Mouse (Mus musculus) heart, postnatal 0 days (tissue): ENCODE measurements around the gene Mthfd2. TPM values are rescaled to one million over a fixed set of nuclear protein-coding genes. Genes with fewer than 3 reads are reported as not detected.
A peak's percentile ranks its signal among the peaks of the same experiment; 100 is the strongest.

Experiments used
- ATAC-seq: fragments of 200-750 bp; cut with Nextera tagmentation; 2 replicates; pipeline ENCODE4 v1.8.0; 2017; ENCODE audit warnings: low read depth, moderate number of reproducible peaks, moderate library complexity; ENCODE audit not compliant: insufficient read depth
- DNase-seq: peaks from one replicate; pipeline ENCODE4 v3.0.0-alpha.2; 2016; ENCODE audit warnings: low spot score
- H3K27ac ChIP-seq: fragments of 300-500 bp; sonication (generic); 2 replicates; pipeline ENCODE4 v1.5.1; 2014; ENCODE audit warnings: low read depth, mild to moderate bottlenecking
- H3K27me3 ChIP-seq: fragments of 300-500 bp; sonication (generic); 2 replicates; pipeline ENCODE4 v1.6.1; 2014; ENCODE audit warnings: low read length, mixed read lengths; ENCODE audit not compliant: control insufficient read depth, insufficient read depth
- H3K36me3 ChIP-seq: fragments of 300-500 bp; sonication (generic); replicated peaks from 2 replicates; pipeline ENCODE4 v1.6.1; 2014; ENCODE audit warnings: low read length, mixed read lengths; ENCODE audit not compliant: control insufficient read depth, insufficient read depth
- H3K4me1 ChIP-seq: fragments of 300-500 bp; sonication (generic); 2 replicates; pipeline ENCODE4 v1.6.1; 2014; ENCODE audit warnings: antibody characterized with exemption; ENCODE audit not compliant: control insufficient read depth, insufficient read depth
- H3K4me2 ChIP-seq: fragments of 300-500 bp; sonication (generic); 2 replicates; pipeline ENCODE4 v1.6.1; 2014; ENCODE audit warnings: low read depth, mild to moderate bottlenecking, low read length, moderate library complexity
- H3K4me3 ChIP-seq: fragments of 300-500 bp; sonication (generic); 2 replicates; pipeline ENCODE4 v1.5.1; 2014; ENCODE audit warnings: low read depth, low read length
- H3K9ac ChIP-seq: fragments of 300-500 bp; sonication (generic); replicated peaks from 2 replicates; pipeline ENCODE4 v1.6.1; 2014; ENCODE audit warnings: low read depth, low read length, mixed read lengths
- H3K9me3 ChIP-seq: fragments of 300-500 bp; sonication (generic); replicated peaks from 2 replicates; pipeline ENCODE4 v1.6.1; 2016; ENCODE audit warnings: low read length; ENCODE audit not compliant: control insufficient read depth
- CTCF ChIP-seq: IDR thresholded peaks from 2 replicates; pipeline ENCODE4 v1.5.1; 2016; ENCODE audit warnings: antibody characterized with exemption, control low read depth, low read depth
- EP300 ChIP-seq: IDR thresholded peaks from 2 replicates; pipeline ENCODE4 v1.6.1; 2016; ENCODE audit warnings: antibody characterized with exemption, low read depth
- WGBS: fragments of 180-500 bp; shearing (Covaris S2); extraction: QIAGEN DNeasy Blood & Tissue Kit; methylation state at CpG from one replicate; pipeline ENCODE4 v1.1.7; 2014; 5-methylcytosine and 5-hydroxymethylcytosine counted together
- polyA plus RNA-seq: library from polyadenylated mRNA; unstranded; fragments of >200 nt; fragmentation: Nextera tagmentation; extraction: Ambion mirVana; gene quantifications from 2 replicates; pipeline ENCODE4 v1.2.1, GENCODE M21; 2015
- total RNA-seq: library from RNA; depleted of rRNA; stranded (reverse); fragments of >200 nt; gene quantifications from 2 replicates; pipeline ENCODE4 v1.2.3, GENCODE M21; 2014; ENCODE audit warnings: low replicate concordance

Mthfd2 gene
- total and polyA plus RNA-seq, 2 experiments from 2014 or later: 3.6 to 8.9 TPM

DNA sequence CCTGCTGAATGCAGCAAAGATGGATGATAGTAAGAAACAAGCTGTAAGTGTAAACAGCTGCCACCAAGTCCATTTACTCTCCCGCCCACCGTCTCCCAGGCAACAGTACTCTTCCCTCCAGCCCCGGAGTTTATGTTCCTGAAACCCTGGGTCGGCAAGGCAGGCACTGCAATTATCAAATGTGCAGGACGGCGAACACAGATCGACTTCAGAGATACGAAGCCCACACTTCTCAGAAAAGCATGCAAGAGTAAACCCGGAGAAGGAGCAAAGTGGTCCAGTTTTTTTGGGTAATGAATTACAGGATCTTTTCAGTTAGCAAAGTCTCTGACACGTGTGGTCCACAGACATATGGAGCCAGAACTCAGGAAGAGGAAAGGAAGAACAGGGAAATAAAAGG, 9.7 kb downstream of the Mthfd2 start:
- H3K9me3 ChIP-seq: no peaks in the 10 kb centered on the region
- H3K4me3 ChIP-seq: no peak overlapping the region
- DNase-seq (no peak), ATAC-seq (no peak)
- H3K4me1 ChIP-seq: peaks cover 5% of the 10 kb centered on the region; the same call in 1 of the 2 replicates
- H3K36me3 ChIP-seq: 0 out of 2 replicates have a peak, but pooled peaks cover 14% of the 10 kb centered on the region
- 30% methylated on average over 10 of the region's 10 CpGs for WGBS
- no peak for TF ChIP-seq EP300
- no peak for TF ChIP-seq CTCF
- no peak overlapping the region for H3K9ac ChIP-seq
- peak overlapping the region; percentile 90; the same call in 1 of the 2 replicates for H3K4me2 ChIP-seq
- no peaks in the 10 kb centered on the region for H3K27me3 ChIP-seq
- H3K27ac ChIP-seq: no peak overlapping the region

DNA sequence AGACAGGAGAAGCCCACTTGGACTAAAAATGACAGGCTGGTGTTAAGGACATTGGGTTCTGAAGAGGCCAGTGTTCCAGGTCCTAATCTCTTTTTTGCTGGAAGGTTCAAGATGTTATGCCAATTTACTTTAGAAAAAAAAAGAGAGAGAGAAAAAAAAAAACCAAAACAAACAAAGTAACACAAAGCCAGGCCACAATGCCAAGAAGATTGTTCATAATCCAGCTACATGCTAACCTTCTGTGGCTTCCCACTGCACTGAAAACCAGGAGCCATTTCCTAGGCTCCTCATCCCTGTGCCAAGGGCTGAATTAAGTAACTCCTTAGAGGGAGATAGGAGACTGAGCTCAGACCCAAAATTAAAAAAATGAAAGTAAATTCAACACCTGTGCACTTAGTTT, 10.4 kb downstream of the Mthfd2 start:
- Histone ChIP-seq H3K4me1 (peaks cover 5% of the 10 kb centered on the region; the same call in 1 of the 2 replicates), H3K4me2 (no peak overlapping the region), H3K4me3 (no peak overlapping the region), H3K36me3 (0 out of 2 replicates have a peak, but pooled peaks cover 14% of the 10 kb centered on the region), H3K27ac (no peak overlapping the region), H3K9ac (no peak overlapping the region), H3K9me3 (no peaks in the 10 kb centered on the region), H3K27me3 (no peaks in the 10 kb centered on the region)
- DNase-seq: no peak
- no peak for ATAC-seq
- TF ChIP-seq CTCF: no peak
- TF ChIP-seq EP300: no peak

GRCm38 (mm10) chr6:83312514-83312913, 13.2 kb downstream of the Mthfd2 start:
- ATAC-seq (no peak), DNase-seq (no peak)
- no peak overlapping the region for H3K4me3 ChIP-seq
- TF ChIP-seq EP300: no peak
- TF ChIP-seq CTCF: no peak
- H3K9me3 ChIP-seq: no peaks in the 10 kb centered on the region
- no peaks in the 10 kb centered on the region for H3K27me3 ChIP-seq
- H3K4me1 ChIP-seq: peaks cover 5% of the 10 kb centered on the region; the same call in 1 of the 2 replicates
- H3K36me3 ChIP-seq: 0 out of 2 replicates have a peak, but pooled peaks cover 14% of the 10 kb centered on the region
- no peak overlapping the region for H3K9ac ChIP-seq
- H3K4me2 ChIP-seq: no peak overlapping the region
- 78% methylated on average over 8 of the region's 8 CpGs for WGBS
- H3K27ac ChIP-seq: no peak overlapping the region

DNA sequence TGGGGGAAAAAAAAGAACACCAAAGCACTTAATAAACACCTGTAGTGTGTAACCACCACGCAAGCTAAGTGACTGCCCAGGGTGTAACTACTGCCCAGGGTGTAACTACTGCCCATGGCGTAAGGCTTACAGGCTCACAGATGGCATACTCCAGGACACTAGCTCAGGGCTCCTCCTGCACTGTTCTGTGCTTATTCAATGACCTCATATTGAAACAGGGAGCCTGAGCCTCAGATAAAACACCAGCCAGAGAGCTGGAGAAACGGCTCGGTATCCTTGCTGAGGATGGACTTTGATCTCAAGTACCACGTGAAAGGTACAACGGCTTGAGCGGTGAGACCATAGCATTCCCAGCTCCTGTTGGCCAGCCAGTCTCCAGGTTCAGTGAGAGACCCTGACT, 13.7 kb downstream of the Mthfd2 start:
- no peaks in the 10 kb centered on the region for H3K9me3 ChIP-seq
- H3K27ac ChIP-seq: no peak overlapping the region
- ATAC-seq (no peak), DNase-seq (no peak)
- no peaks in the 10 kb centered on the region for H3K27me3 ChIP-seq
- H3K4me1 ChIP-seq: peaks cover 5% of the 10 kb centered on the region; the same call in 1 of the 2 replicates
- H3K4me2 ChIP-seq: no peak overlapping the region
- 66% methylated on average over 7 of the region's 7 CpGs for WGBS
- TF ChIP-seq CTCF (no peak), EP300 (no peak)
- no peak overlapping the region for H3K4me3 ChIP-seq
- no peak overlapping the region for H3K9ac ChIP-seq
- 0 out of 2 replicates have a peak, but pooled peaks cover 15% of the 10 kb centered on the region for H3K36me3 ChIP-seq

GRCm38 (mm10) chr6:83311206-83311605, 14.5 kb downstream of the Mthfd2 start:
- DNase-seq (no peak), ATAC-seq (no peak)
- Histone ChIP-seq H3K4me3 (no peak overlapping the region), H3K36me3 (peaks cover 23% of the 10 kb centered on the region), H3K27me3 (no peaks in the 10 kb centered on the region), H3K9me3 (no peaks in the 10 kb centered on the region), H3K4me2 (no peak overlapping the region), H3K27ac (no peak overlapping the region), H3K4me1 (no peaks in the 10 kb centered on the region), H3K9ac (no peak overlapping the region)
- no peak for TF ChIP-seq EP300
- no peak for TF ChIP-seq CTCF
- 91% methylated on average over 11 of the region's 11 CpGs for WGBS

- 93% methylated on average over 7 of the region's 7 CpGs for WGBS
- peaks cover 26% of the 10 kb centered on the region for H3K36me3 ChIP-seq
Observed at GRCm38 (mm10) chr6:83309017-83309416, 16.7 kb downstream of the Mthfd2 start.

More at GRCm38 (mm10) chr6:83309017-83309416, 16.7 kb downstream of the Mthfd2 start:
- Histone ChIP-seq H3K4me3 (no peak overlapping the region), H3K27me3 (no peaks in the 10 kb centered on the region), H3K4me1 (no peaks in the 10 kb centered on the region), H3K9me3 (no peaks in the 10 kb centered on the region), H3K9ac (no peak overlapping the region), H3K27ac (no peak overlapping the region), H3K4me2 (no peak overlapping the region)
- TF ChIP-seq EP300 (no peak), CTCF (no peak)
- DNase-seq (no peak), ATAC-seq (no peak)
